Mouse (Mus musculus): ENCODE results near the gene Arhgap35. TPM values are rescaled to one million over a fixed set of nuclear protein-coding genes. Genes with fewer than 3 reads are reported as not detected.

Gene Arhgap35
- polyA plus RNA-seq, 2 experiments = 2.1 to 2.2 TPM

DNA sequence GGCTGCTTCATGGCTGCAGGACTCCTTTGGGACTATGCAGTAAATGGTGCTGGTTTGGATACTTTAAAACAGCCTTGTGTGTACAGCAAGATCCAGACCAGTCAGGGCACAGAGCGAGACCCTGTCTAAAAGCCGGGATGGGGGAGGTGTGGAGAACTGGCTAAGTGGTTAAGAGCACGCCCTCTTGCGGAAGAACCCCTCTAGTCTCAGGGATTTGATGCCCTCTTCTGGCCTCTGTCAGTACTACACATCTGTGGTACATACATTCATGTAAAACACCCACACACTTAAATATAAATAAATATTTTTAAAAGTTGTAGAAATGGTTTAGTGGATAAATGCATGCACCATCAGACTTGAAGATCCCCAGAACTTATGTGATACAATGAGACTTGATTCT is 148.2 kb downstream of the Arhgap35 start:
- Histone ChIP-seq H3K4me1 (replicated peaks; ENCODE audit: control insufficient read depth in 2 of 2, insufficient read depth in 2 of 2, low read length in 1 of 2) (no peaks in the 10 kb centered on the region), H3K9me3 (ENCODE audit: control insufficient read depth, low read length) (no peaks in the 10 kb centered on the region), H3K4me2 (ENCODE audit: low read depth) (no peak overlapping the region), H3K27me3 (ENCODE audit: control insufficient read depth, insufficient read depth, low read length) (peaks cover under 1% of the 10 kb centered on the region; the same call in 1 of the 2 replicates), H3K27ac (no peak overlapping the region), H3K36me3 (replicated peaks; ENCODE audit: control insufficient read depth, insufficient read depth, low read depth) (no peaks in the 10 kb centered on the region), H3K4me3 (ENCODE audit: insufficient read depth in 1 of 2, low read depth in 2 of 2, low read length in 2 of 2) (no peak overlapping the region), H3K9ac (replicated peaks) (no peak overlapping the region)
- DNase-seq (ENCODE audit: low read depth in 3 of 3, low spot score in 3 of 3) = peak; percentile 33 to 42 (median 38)
- no peak for ATAC-seq (ENCODE audit: insufficient read depth)
- 44% methylated on average over 4 of the region's 4 CpGs for WGBS (ENCODE audit: insufficient replicate concordance)
- TF ChIP-seq EP300 (IDR thresholded peaks at IDR 0.05; ENCODE audit: low read depth) (no peak), CTCF (IDR thresholded peaks at IDR 0.05; ENCODE audit: low read depth) (peak; percentile 82)

DNA sequence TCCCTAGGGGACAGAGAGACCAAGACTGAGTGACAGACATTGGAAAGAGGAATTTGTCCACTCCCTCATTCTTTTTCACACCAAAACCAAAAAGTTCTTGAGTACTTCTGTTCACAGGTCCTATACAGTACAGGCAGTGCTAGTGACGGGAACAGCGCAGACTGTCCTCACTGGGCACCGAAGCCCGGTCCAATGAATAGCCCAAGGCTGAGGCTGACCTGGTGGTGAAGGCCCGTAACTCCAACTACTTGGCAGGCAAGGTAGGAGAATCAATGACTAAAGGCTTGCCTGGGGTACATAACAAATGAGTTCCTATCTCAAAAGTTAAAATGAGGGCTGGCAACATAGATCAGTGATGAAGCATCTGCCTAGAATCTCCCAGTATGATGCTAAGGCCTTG is 149.2 kb downstream of the Arhgap35 start:
- TF ChIP-seq EP300 (IDR thresholded peaks at IDR 0.05; ENCODE audit: low read depth) (no peak), CTCF (IDR thresholded peaks at IDR 0.05; ENCODE audit: low read depth) (no peak)
- DNase-seq (ENCODE audit: low read depth in 3 of 3, low spot score in 3 of 3) = no peak
- no peak for ATAC-seq (ENCODE audit: insufficient read depth)
- H3K27ac ChIP-seq = no peak overlapping the region
- no peaks in the 10 kb centered on the region for H3K4me1 ChIP-seq (replicated peaks; ENCODE audit: control insufficient read depth in 2 of 2, insufficient read depth in 2 of 2, low read length in 1 of 2)
- H3K36me3 ChIP-seq (replicated peaks; ENCODE audit: control insufficient read depth, insufficient read depth, low read depth) = no peaks in the 10 kb centered on the region
- H3K27me3 ChIP-seq (ENCODE audit: control insufficient read depth, insufficient read depth, low read length) = no peaks in the 10 kb centered on the region
- no peak overlapping the region for H3K4me3 ChIP-seq (ENCODE audit: insufficient read depth in 1 of 2, low read depth in 2 of 2, low read length in 2 of 2)
- H3K4me2 ChIP-seq (ENCODE audit: low read depth) = no peak overlapping the region
- no peaks in the 10 kb centered on the region for H3K9me3 ChIP-seq (ENCODE audit: control insufficient read depth, low read length)
- no peak overlapping the region for H3K9ac ChIP-seq (replicated peaks)
- WGBS (ENCODE audit: insufficient replicate concordance) = 80% methylated on average over 5 of the region's 5 CpGs

DNA sequence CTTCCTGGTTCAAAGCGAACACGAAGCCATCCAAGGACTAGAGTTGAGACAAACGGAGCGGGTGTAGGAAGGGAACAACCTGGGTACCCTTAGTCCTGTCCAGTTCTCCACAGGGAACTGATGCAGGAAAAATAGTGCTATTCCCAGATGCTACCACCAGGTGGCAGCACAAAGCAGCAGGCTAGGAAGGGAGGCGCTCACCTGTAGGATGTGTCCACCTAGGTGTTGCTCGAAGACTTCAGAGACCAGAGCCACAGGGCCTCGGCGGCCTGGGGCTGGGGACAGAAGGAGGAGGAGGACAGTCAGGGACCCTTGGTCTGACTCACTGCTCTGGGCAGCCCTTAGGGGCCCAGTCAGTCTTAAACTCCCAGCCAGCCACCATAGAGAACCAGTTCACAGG is 149.6 kb downstream of the Arhgap35 start:
- H3K4me2 ChIP-seq (ENCODE audit: low read depth) = no peak overlapping the region
- H3K36me3 ChIP-seq (replicated peaks; ENCODE audit: control insufficient read depth, insufficient read depth, low read depth) = no peaks in the 10 kb centered on the region
- no peak overlapping the region for H3K27ac ChIP-seq
- no peak overlapping the region for H3K4me3 ChIP-seq (ENCODE audit: insufficient read depth in 1 of 2, low read depth in 2 of 2, low read length in 2 of 2)
- no peaks in the 10 kb centered on the region for H3K4me1 ChIP-seq (replicated peaks; ENCODE audit: control insufficient read depth in 2 of 2, insufficient read depth in 2 of 2, low read length in 1 of 2)
- ATAC-seq (ENCODE audit: insufficient read depth) (peak; percentile 39; the same call in 1 of the 2 replicates), DNase-seq (ENCODE audit: low read depth in 3 of 3, low spot score in 3 of 3) (peak in 2 of 3 experiments; percentile 40 to 51)
- WGBS (ENCODE audit: insufficient replicate concordance) = 6% methylated on average over 8 of the region's 8 CpGs
- no peak overlapping the region for H3K9ac ChIP-seq (replicated peaks)
- no peaks in the 10 kb centered on the region for H3K9me3 ChIP-seq (ENCODE audit: control insufficient read depth, low read length)
- H3K27me3 ChIP-seq (ENCODE audit: control insufficient read depth, insufficient read depth, low read length) = no peaks in the 10 kb centered on the region
- TF ChIP-seq CTCF (IDR thresholded peaks at IDR 0.05; ENCODE audit: low read depth) (peak; percentile 98), EP300 (IDR thresholded peaks at IDR 0.05; ENCODE audit: low read depth) (no peak)

DNA sequence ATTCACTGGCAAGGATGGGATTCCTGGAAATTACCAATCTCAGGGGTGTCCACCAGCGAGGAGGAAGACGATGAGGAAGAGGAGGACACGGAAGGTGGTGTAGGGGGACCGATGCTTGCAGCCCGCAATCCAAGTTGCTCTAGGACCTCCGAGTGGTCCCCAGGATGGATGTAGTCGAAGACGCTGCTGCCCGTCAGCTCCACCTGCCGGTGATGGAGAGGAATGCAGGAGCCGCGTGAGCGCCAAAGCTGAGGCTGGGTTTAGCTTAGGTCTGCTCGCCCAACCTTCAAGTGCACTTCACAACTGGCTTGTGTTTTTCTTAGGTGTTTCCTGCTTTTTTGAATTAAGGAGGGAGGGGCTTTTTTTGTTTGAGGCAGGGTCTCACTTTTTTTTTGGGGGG is 151.6 kb downstream of the Arhgap35 start:
- no peak for ATAC-seq (ENCODE audit: insufficient read depth)
- H3K4me3 ChIP-seq (ENCODE audit: insufficient read depth in 1 of 2, low read depth in 2 of 2, low read length in 2 of 2) = no peak overlapping the region
- no peaks in the 10 kb centered on the region for H3K36me3 ChIP-seq (replicated peaks; ENCODE audit: control insufficient read depth, insufficient read depth, low read depth)
- H3K27me3 ChIP-seq (ENCODE audit: control insufficient read depth, insufficient read depth, low read length) = no peaks in the 10 kb centered on the region
- WGBS (ENCODE audit: insufficient replicate concordance) = under 1% methylated on average over 14 of the region's 14 CpGs
- no peaks in the 10 kb centered on the region for H3K4me1 ChIP-seq (replicated peaks; ENCODE audit: control insufficient read depth in 2 of 2, insufficient read depth in 2 of 2, low read length in 1 of 2)
- no peaks in the 10 kb centered on the region for H3K9me3 ChIP-seq (ENCODE audit: control insufficient read depth, low read length)
- TF ChIP-seq CTCF (IDR thresholded peaks at IDR 0.05; ENCODE audit: low read depth) = peak; percentile 99
- no peak for TF ChIP-seq EP300 (IDR thresholded peaks at IDR 0.05; ENCODE audit: low read depth)
- no peak overlapping the region for H3K27ac ChIP-seq
- H3K4me2 ChIP-seq (ENCODE audit: low read depth) = no peak overlapping the region
- DNase-seq (ENCODE audit: low read depth in 3 of 3, low spot score in 3 of 3) = peak; percentile 40 to 49 (median 45)
- H3K9ac ChIP-seq (replicated peaks) = no peak overlapping the region

DNA sequence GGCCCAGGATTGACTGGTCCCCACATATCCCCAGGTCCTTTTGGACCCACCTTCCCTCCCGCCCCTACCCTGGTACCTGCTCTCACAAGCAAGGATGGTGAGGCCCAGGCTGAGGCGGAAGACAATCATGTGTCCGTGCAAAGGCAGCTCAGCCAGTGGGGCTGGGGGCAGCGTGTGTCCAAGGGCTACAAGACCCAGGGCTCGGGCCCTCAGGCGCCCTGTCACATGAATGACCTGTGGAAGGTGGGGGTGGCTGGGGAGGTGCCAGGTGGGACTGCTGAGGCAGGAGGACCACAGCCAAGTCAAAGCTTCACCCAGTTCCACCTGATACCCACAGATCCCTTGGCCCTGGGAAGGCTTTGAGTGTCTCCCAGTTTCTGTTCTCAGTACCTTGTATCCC is 153.1 kb downstream of the Arhgap35 start:
- no peak for ATAC-seq (ENCODE audit: insufficient read depth)
- Histone ChIP-seq H3K9me3 (ENCODE audit: control insufficient read depth, low read length) (no peaks in the 10 kb centered on the region), H3K4me1 (replicated peaks; ENCODE audit: control insufficient read depth in 2 of 2, insufficient read depth in 2 of 2, low read length in 1 of 2) (no peaks in the 10 kb centered on the region), H3K9ac (replicated peaks) (no peak overlapping the region), H3K4me2 (ENCODE audit: low read depth) (no peak overlapping the region), H3K27me3 (ENCODE audit: control insufficient read depth, insufficient read depth, low read length) (no peaks in the 10 kb centered on the region), H3K36me3 (replicated peaks; ENCODE audit: control insufficient read depth, insufficient read depth, low read depth) (no peaks in the 10 kb centered on the region), H3K27ac (no peak overlapping the region), H3K4me3 (ENCODE audit: insufficient read depth in 1 of 2, low read depth in 2 of 2, low read length in 2 of 2) (no peak overlapping the region)
- DNase-seq (ENCODE audit: low read depth in 3 of 3, low spot score in 3 of 3) = no peak
- no peak for TF ChIP-seq EP300 (IDR thresholded peaks at IDR 0.05; ENCODE audit: low read depth)
- TF ChIP-seq CTCF (IDR thresholded peaks at IDR 0.05; ENCODE audit: low read depth) = no peak
- WGBS (ENCODE audit: insufficient replicate concordance) = 64% methylated on average over 6 of the region's 6 CpGs
